Mouse (Mus musculus): ENCODE data around the gene Pknox2.
A peak's percentile ranks its signal among the peaks of the same experiment; 100 is the strongest.

The Pknox2 gene

GRCm38 (mm10) chr9:37147359-37147685, at the start of gene Pknox2:
TSS of gene Pknox2 (minus strand) at chr9:37147407.
- no peak for TF ChIP-seq GATA4 (IDR thresholded peaks at IDR 0.05; ENCODE audit: insufficient replicate concordance, low read length)

- TF ChIP-seq GATA4 (IDR thresholded peaks at IDR 0.05; ENCODE audit: insufficient replicate concordance, low read length): no peak
Measured at GRCm38 (mm10) chr9:37188024-37188423, 40.8 kb upstream of the Pknox2 start.

- TF ChIP-seq GATA4 (IDR thresholded peaks at IDR 0.05; ENCODE audit: insufficient replicate concordance, low read length): no peak
Measured at GRCm38 (mm10) chr9:37187407-37187806, 40.2 kb upstream of the Pknox2 start.

GRCm38 (mm10) chr9:37183176-37183575, 36.0 kb upstream of the Pknox2 start:
- no peak for TF ChIP-seq GATA4 (IDR thresholded peaks at IDR 0.05; ENCODE audit: insufficient replicate concordance, low read length)

- no peak for TF ChIP-seq GATA4 (IDR thresholded peaks at IDR 0.05; ENCODE audit: insufficient replicate concordance, low read length)
Measured at GRCm38 (mm10) chr9:37181596-37181995, 34.4 kb upstream of the Pknox2 start.

GRCm38 (mm10) chr9:37179596-37179995, 32.4 kb upstream of the Pknox2 start:
- TF ChIP-seq GATA4 (IDR thresholded peaks at IDR 0.05; ENCODE audit: insufficient replicate concordance, low read length): no peak

- TF ChIP-seq GATA4 (IDR thresholded peaks at IDR 0.05; ENCODE audit: insufficient replicate concordance, low read length): no peak
Measured at GRCm38 (mm10) chr9:37178911-37179310, 31.7 kb upstream of the Pknox2 start.

GRCm38 (mm10) chr9:37177551-37177950, 30.3 kb upstream of the Pknox2 start:
- no peak for TF ChIP-seq GATA4 (IDR thresholded peaks at IDR 0.05; ENCODE audit: insufficient replicate concordance, low read length)

- TF ChIP-seq GATA4 (IDR thresholded peaks at IDR 0.05; ENCODE audit: insufficient replicate concordance, low read length): no peak
Measured at GRCm38 (mm10) chr9:37177107-37177506, 29.9 kb upstream of the Pknox2 start.

GRCm38 (mm10) chr9:37176002-37176401, 28.8 kb upstream of the Pknox2 start:
- TF ChIP-seq GATA4 (IDR thresholded peaks at IDR 0.05; ENCODE audit: insufficient replicate concordance, low read length): peak; percentile 54; the same call in 1 of the 2 replicates

GRCm38 (mm10) chr9:37173376-37173775, 26.2 kb upstream of the Pknox2 start:
- TF ChIP-seq GATA4 (IDR thresholded peaks at IDR 0.05; ENCODE audit: insufficient replicate concordance, low read length): no peak

GRCm38 (mm10) chr9:37166899-37167298, 19.7 kb upstream of the Pknox2 start:
- no peak for TF ChIP-seq GATA4 (IDR thresholded peaks at IDR 0.05; ENCODE audit: insufficient replicate concordance, low read length)

- TF ChIP-seq GATA4 (IDR thresholded peaks at IDR 0.05; ENCODE audit: insufficient replicate concordance, low read length): no peak
Measured at GRCm38 (mm10) chr9:37160686-37161085, 13.5 kb upstream of the Pknox2 start.

GRCm38 (mm10) chr9:37147886-37148285, 679 bp upstream of the Pknox2 start:
- no peak for TF ChIP-seq GATA4 (IDR thresholded peaks at IDR 0.05; ENCODE audit: insufficient replicate concordance, low read length)

GRCm38 (mm10) chr9:37146603-37147358, 426 bp downstream of the Pknox2 start:
- no peak for TF ChIP-seq GATA4 (IDR thresholded peaks at IDR 0.05; ENCODE audit: insufficient replicate concordance, low read length)

GRCm38 (mm10) chr9:37146353-37146602, 929 bp downstream of the Pknox2 start:
- no peak for TF ChIP-seq GATA4 (IDR thresholded peaks at IDR 0.05; ENCODE audit: insufficient replicate concordance, low read length)

GRCm38 (mm10) chr9:37145616-37146352, 1.4 kb downstream of the Pknox2 start:
- TF ChIP-seq GATA4 (IDR thresholded peaks at IDR 0.05; ENCODE audit: insufficient replicate concordance, low read length): no peak
